Mouse (Mus musculus) heart, embryonic 11.5 days (tissue): ENCODE data around the gene Ptpn5. TPM values are rescaled to one million over a fixed set of nuclear protein-coding genes. Genes with fewer than 3 reads are reported as not detected.

Experiments
- ATAC-seq: fragments of 200-750 bp; cut with Nextera tagmentation; replicated peaks from 2 replicates; pipeline ENCODE4 v1.8.0; 2017; ENCODE audit warnings: moderate library complexity; ENCODE audit not compliant: insufficient number of reproducible peaks, low FRiP score, low TSS enrichment
- H3K27ac ChIP-seq: fragments of 300-500 bp; sonication (generic); 2 replicates; pipeline ENCODE4 v1.5.1; 2014; ENCODE audit warnings: mild to moderate bottlenecking, low read depth, low read length
- H3K27me3 ChIP-seq: fragments of 300-500 bp; sonication (generic); 2 replicates; pipeline ENCODE4 v1.6.1; 2014; ENCODE audit warnings: mild to moderate bottlenecking, low read length, mixed read lengths; ENCODE audit not compliant: control insufficient read depth, insufficient read depth
- H3K36me3 ChIP-seq: fragments of 300-500 bp; sonication (generic); 2 replicates; pipeline ENCODE4 v1.6.1; 2014; ENCODE audit warnings: mild to moderate bottlenecking, low read length, moderate library complexity, mixed read lengths; ENCODE audit not compliant: control insufficient read depth, insufficient read depth
- H3K4me1 ChIP-seq: fragments of 300-500 bp; sonication (generic); 2 replicates; pipeline ENCODE4 v1.6.1; 2014; ENCODE audit warnings: low read length; ENCODE audit not compliant: control insufficient read depth, insufficient read depth
- H3K4me2 ChIP-seq: fragments of 300-500 bp; sonication (generic); 2 replicates; pipeline ENCODE4 v1.6.1; 2014; ENCODE audit warnings: mild to moderate bottlenecking, moderate library complexity
- H3K4me3 ChIP-seq: fragments of 300-500 bp; sonication (generic); 2 replicates; pipeline ENCODE4 v1.5.1; 2014; ENCODE audit warnings: low read depth, low read length
- H3K9ac ChIP-seq: fragments of 300-500 bp; sonication (generic); 2 replicates; pipeline ENCODE4 v1.6.1; 2014; ENCODE audit warnings: mild to moderate bottlenecking, low read depth, low read length, moderate library complexity
- H3K9me3 ChIP-seq: fragments of 300-500 bp; sonication (generic); replicated peaks from 2 replicates; pipeline ENCODE4 v1.6.1; 2016; ENCODE audit warnings: low read length; ENCODE audit not compliant: control insufficient read depth
- WGBS: fragments of 180-500 bp; shearing (Covaris S2); extraction: QIAGEN DNeasy Blood & Tissue Kit; methylation state at CpG from one replicate; pipeline ENCODE4 v1.1.7; 2014; ENCODE audit not compliant: insufficient replicate concordance; 5-methylcytosine and 5-hydroxymethylcytosine counted together
- microRNA-seq: library from miRNA; unstranded; fragments of <30 nt; microRNA quantifications from one replicate; pipeline ENCODE4, GENCODE M21; 2016; ENCODE audit warnings: borderline number of aligned reads
- polyA plus RNA-seq: library from polyadenylated mRNA; unstranded; fragments of >200 nt; fragmentation: Nextera tagmentation; extraction: Ambion mirVana; gene quantifications from 2 replicates; pipeline ENCODE4 v1.2.1, GENCODE M21; 2014

Gene Ptpn5
- polyA plus RNA-seq, 1 experiment from 2014 or later, result 0.07 TPM

GRCm38 (mm10) chr7:47030517-47031193 lies 102.8 kb downstream of the Ptpn5 start:
- no peaks in the 10 kb centered on the region for H3K4me1 ChIP-seq
- no peaks in the 10 kb centered on the region for H3K9me3 ChIP-seq
- H3K9ac ChIP-seq, result no peak overlapping the region
- H3K27ac ChIP-seq, result no peak overlapping the region
- no peaks in the 10 kb centered on the region for H3K36me3 ChIP-seq
- H3K27me3 ChIP-seq, result no peaks in the 10 kb centered on the region
- H3K4me3 ChIP-seq, result no peak overlapping the region
- 81% methylated on average over 9 of the region's 9 CpGs for WGBS
- no peak for ATAC-seq
- H3K4me2 ChIP-seq, result no peak overlapping the region

Small RNAs within 50 kb of the gene (microRNA-seq; reads per million reads assigned to microRNA genes)
- gene Mir7056, result not detected

Other genes starting within 250 kb of the Ptpn5 start
- 199 and 205 TPM in 2 replicates for gene Tsg101, start 213.7 kb downstream of the Ptpn5 start, polyA plus RNA-seq
- gene Uevld, start 175.2 kb downstream of the Ptpn5 start, polyA plus RNA-seq, result 9.3 and 10.6 TPM in 2 replicates
- not detected in 2 replicates for gene Gm9999, start 150.1 kb downstream of the Ptpn5 start, polyA plus RNA-seq
- 15.6 and 18.8 TPM in 2 replicates for gene Spty2d1, start 125.3 kb downstream of the Ptpn5 start, polyA plus RNA-seq
- gene Tmem86a, start 83.1 kb downstream of the Ptpn5 start, polyA plus RNA-seq, result 13.7 and 15.5 TPM in 2 replicates
- gene Mrgpra6, start 71.2 kb upstream of the Ptpn5 start, polyA plus RNA-seq, result not detected in 2 replicates
- gene Mrgpra9, start 119.2 kb upstream of the Ptpn5 start, polyA plus RNA-seq, result not detected in 2 replicates
- gene Mrgpra1, start 220.6 kb upstream of the Ptpn5 start, polyA plus RNA-seq, result not detected in 2 replicates